Mouse (Mus musculus): Measurements from ENCODE around the gene Ipcef1. TPM values are rescaled to one million over a fixed set of nuclear protein-coding genes. Genes with fewer than 3 reads are reported as not detected.

Gene Ipcef1
- total and polyA plus RNA-seq, 2 experiments from 2014 or later: 0.11 TPM; not detected in 1

DNA sequence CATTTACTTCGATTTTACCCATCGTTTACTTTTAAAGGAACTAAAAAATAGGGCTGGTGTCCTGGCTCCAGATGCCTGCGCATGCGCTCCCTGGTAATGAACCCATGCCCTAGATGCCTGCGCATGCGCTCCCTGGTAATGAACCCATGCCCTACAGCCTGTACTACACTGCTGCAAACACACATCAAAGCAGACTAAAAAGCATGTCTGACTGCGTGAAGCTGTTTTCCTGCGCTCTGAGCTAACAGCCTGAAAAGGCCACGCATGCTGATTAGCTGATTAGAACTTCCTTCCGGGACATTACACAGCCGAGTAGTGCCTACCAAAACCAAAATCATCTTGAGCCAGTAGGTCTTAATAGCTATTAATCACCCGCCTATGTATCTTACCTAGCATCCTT is 16.7 kb downstream of the Ipcef1 start:
- DNase-seq (ENCODE audit: low spot score) (no peak), ATAC-seq (ENCODE audit: insufficient read depth, low read depth) (no peak)
- no peak for TF ChIP-seq EP300 (IDR thresholded peaks at IDR 0.05; ENCODE audit: low read depth)
- TF ChIP-seq CTCF (IDR thresholded peaks at IDR 0.05; ENCODE audit: low read depth): no peak
- Histone ChIP-seq H3K9ac (replicated peaks; ENCODE audit: low read depth, low read length) (no peak overlapping the region), H3K36me3 (replicated peaks; ENCODE audit: control insufficient read depth, insufficient read depth, low read length) (no peaks in the 10 kb centered on the region), H3K9me3 (replicated peaks; ENCODE audit: control insufficient read depth, low read length) (no peaks in the 10 kb centered on the region), H3K4me2 (ENCODE audit: low read depth, low read length) (no peak overlapping the region), H3K27me3 (ENCODE audit: control insufficient read depth, insufficient read depth, low read length) (no peaks in the 10 kb centered on the region), H3K27ac (ENCODE audit: low read depth) (no peak overlapping the region), H3K4me1 (ENCODE audit: control insufficient read depth, insufficient read depth) (no peaks in the 10 kb centered on the region), H3K4me3 (ENCODE audit: low read depth, low read length) (no peak overlapping the region)
- 71% methylated on average over 12 of the region's 12 CpGs for WGBS

DNA sequence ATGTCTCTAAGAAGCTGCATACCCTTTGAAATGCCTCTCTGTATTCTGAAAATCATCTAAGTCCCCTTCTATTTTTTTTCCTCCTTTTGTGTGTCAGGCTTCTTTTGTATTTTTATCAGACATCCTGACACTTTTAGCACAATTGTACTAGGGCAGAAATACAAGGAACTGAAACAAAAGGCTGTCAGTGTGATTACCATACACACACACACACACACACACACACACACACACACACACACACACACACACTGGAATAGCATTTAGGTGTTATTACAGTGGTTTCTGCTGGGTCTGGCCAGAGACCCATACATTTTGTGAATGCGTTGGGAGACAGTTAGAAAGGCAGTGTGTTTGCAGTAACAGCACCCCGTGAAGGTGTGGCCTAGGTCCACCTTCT is 18.8 kb downstream of the Ipcef1 start:
- DNase-seq (ENCODE audit: low spot score): no peak
- no peaks in the 10 kb centered on the region for H3K27me3 ChIP-seq (ENCODE audit: control insufficient read depth, insufficient read depth, low read length)
- no peak for ATAC-seq (ENCODE audit: insufficient read depth, low read depth)
- no peak overlapping the region for H3K27ac ChIP-seq (ENCODE audit: low read depth)
- H3K4me2 ChIP-seq (ENCODE audit: low read depth, low read length): no peak overlapping the region
- no peaks in the 10 kb centered on the region for H3K36me3 ChIP-seq (replicated peaks; ENCODE audit: control insufficient read depth, insufficient read depth, low read length)
- no peak overlapping the region for H3K9ac ChIP-seq (replicated peaks; ENCODE audit: low read depth, low read length)
- WGBS: 79% methylated on average over 2 of the region's 2 CpGs
- TF ChIP-seq CTCF (IDR thresholded peaks at IDR 0.05; ENCODE audit: low read depth) (no peak), EP300 (IDR thresholded peaks at IDR 0.05; ENCODE audit: low read depth) (no peak)
- H3K4me3 ChIP-seq (ENCODE audit: low read depth, low read length): no peak overlapping the region
- no peaks in the 10 kb centered on the region for H3K9me3 ChIP-seq (replicated peaks; ENCODE audit: control insufficient read depth, low read length)
- no peaks in the 10 kb centered on the region for H3K4me1 ChIP-seq (ENCODE audit: control insufficient read depth, insufficient read depth)

DNA sequence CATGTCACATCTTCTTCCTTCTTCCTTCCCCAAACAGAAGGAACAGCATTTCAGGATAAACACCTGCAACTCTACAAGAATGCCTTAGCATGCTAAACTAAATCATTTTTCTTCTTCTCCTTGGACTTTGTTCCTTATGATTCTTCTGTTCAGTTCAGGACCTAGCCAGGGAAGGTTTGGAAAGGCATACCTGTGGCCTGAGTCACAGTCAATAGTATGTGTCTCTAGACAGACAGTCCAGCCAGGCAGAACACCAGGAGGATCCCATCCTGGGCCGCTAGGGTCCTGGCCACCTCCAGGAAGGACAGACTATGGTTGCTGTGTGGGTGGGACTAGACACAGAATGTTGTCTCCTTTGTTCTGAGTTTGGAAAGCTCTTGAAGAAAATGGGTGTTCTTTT is 27.2 kb downstream of the Ipcef1 start:
- H3K27ac ChIP-seq (ENCODE audit: low read depth): no peak overlapping the region
- H3K36me3 ChIP-seq (replicated peaks; ENCODE audit: control insufficient read depth, insufficient read depth, low read length): no peaks in the 10 kb centered on the region
- no peaks in the 10 kb centered on the region for H3K27me3 ChIP-seq (ENCODE audit: control insufficient read depth, insufficient read depth, low read length)
- no peak overlapping the region for H3K9ac ChIP-seq (replicated peaks; ENCODE audit: low read depth, low read length)
- DNase-seq (ENCODE audit: low spot score): no peak
- no peak overlapping the region for H3K4me2 ChIP-seq (ENCODE audit: low read depth, low read length)
- ATAC-seq (ENCODE audit: insufficient read depth, low read depth): no peak
- WGBS: 62% methylated on average over 1 of the region's 1 CpGs
- H3K4me1 ChIP-seq (ENCODE audit: control insufficient read depth, insufficient read depth): no peaks in the 10 kb centered on the region
- TF ChIP-seq CTCF (IDR thresholded peaks at IDR 0.05; ENCODE audit: low read depth) (no peak), EP300 (IDR thresholded peaks at IDR 0.05; ENCODE audit: low read depth) (no peak)
- H3K4me3 ChIP-seq (ENCODE audit: low read depth, low read length): no peak overlapping the region
- H3K9me3 ChIP-seq (replicated peaks; ENCODE audit: control insufficient read depth, low read length): no peaks in the 10 kb centered on the region

DNA sequence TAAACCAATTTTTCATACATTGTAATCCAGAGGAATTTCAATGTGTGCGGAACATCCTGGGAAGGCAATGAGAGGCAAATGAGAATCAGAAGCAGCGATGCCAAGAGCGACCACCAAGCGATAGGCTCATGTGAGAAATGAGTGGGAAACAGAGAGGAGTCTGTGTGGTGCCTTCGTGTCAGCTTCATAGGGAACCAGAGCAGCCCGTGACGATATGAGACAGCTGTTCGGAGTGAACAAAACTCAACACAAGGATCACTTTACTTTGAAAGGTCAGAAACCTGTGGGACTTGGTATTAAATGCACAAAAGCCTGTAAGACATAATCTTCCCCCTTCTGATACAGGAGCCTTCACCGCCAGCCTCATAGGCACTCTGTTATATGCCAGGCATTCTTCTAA is 31.7 kb downstream of the Ipcef1 start:
- TF ChIP-seq EP300 (IDR thresholded peaks at IDR 0.05; ENCODE audit: low read depth) (no peak), CTCF (IDR thresholded peaks at IDR 0.05; ENCODE audit: low read depth) (no peak)
- Histone ChIP-seq H3K4me3 (ENCODE audit: low read depth, low read length) (no peak overlapping the region), H3K27me3 (ENCODE audit: control insufficient read depth, insufficient read depth, low read length) (no peaks in the 10 kb centered on the region), H3K36me3 (replicated peaks; ENCODE audit: control insufficient read depth, insufficient read depth, low read length) (no peaks in the 10 kb centered on the region), H3K27ac (ENCODE audit: low read depth) (no peak overlapping the region), H3K4me2 (ENCODE audit: low read depth, low read length) (no peak overlapping the region), H3K4me1 (ENCODE audit: control insufficient read depth, insufficient read depth) (no peaks in the 10 kb centered on the region), H3K9me3 (replicated peaks; ENCODE audit: control insufficient read depth, low read length) (no peaks in the 10 kb centered on the region), H3K9ac (replicated peaks; ENCODE audit: low read depth, low read length) (no peak overlapping the region)
- no peak for DNase-seq (ENCODE audit: low spot score)
- ATAC-seq (ENCODE audit: insufficient read depth, low read depth): no peak
- 79% methylated on average over 9 of the region's 9 CpGs for WGBS

DNA sequence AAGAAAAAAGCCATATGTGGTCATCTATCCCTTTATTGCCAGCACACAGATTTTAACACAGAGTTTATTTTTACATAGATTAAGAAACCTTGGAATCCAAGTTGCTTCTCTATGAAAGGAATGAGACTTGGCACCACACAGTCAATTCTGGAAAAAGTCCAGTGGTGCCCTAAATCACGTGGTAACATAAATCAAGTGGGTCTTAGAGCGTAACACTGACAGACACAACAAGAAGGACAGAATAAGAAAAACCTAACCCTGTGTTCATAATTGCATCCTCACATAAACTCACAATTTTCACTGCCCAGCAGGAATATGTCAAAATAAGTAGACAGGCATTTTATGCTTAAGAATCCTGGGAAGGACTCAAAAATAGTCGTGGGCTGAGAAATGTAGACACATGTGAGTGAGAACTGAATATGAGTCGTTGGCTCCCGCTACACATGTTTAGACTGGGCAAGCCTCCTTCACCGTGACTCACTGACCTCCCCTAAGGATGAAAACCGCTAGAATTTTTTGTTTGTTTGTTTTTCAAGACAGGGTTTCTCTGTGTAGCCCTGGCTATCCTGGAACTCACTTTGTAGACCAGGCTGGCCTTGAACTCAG is 32.4 kb downstream of the Ipcef1 start:
- Histone ChIP-seq H3K27me3 (ENCODE audit: control insufficient read depth, insufficient read depth, low read length) (no peaks in the 10 kb centered on the region), H3K4me3 (ENCODE audit: low read depth, low read length) (no peak overlapping the region), H3K4me2 (ENCODE audit: low read depth, low read length) (no peak overlapping the region), H3K9ac (replicated peaks; ENCODE audit: low read depth, low read length) (no peak overlapping the region), H3K4me1 (ENCODE audit: control insufficient read depth, insufficient read depth) (no peaks in the 10 kb centered on the region), H3K36me3 (replicated peaks; ENCODE audit: control insufficient read depth, insufficient read depth, low read length) (no peaks in the 10 kb centered on the region), H3K27ac (ENCODE audit: low read depth) (no peak overlapping the region), H3K9me3 (replicated peaks; ENCODE audit: control insufficient read depth, low read length) (no peaks in the 10 kb centered on the region)
- ATAC-seq (ENCODE audit: insufficient read depth, low read depth): no peak
- WGBS: 56% methylated on average over 7 of the region's 7 CpGs
- TF ChIP-seq EP300 (IDR thresholded peaks at IDR 0.05; ENCODE audit: low read depth) (no peak), CTCF (IDR thresholded peaks at IDR 0.05; ENCODE audit: low read depth) (no peak)
- DNase-seq (ENCODE audit: low spot score): no peak

DNA sequence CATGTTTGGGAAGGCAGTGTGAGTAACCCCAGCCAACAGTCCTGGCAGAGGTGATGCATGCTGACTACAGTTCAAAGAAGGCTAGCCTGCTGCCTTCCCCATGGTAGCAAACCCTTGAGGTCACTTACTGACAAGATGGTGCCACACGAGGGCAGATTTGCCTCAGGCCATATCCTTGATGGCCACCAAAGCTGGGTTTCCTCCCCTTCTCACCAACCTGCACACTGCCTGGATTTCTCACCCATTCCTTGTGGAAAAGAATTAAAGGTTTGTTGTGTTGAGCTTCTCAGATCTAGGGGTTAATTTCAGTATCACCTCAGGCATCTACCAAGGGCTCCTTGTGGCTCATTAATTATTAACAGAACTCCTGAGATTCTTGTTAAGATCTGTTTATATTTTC is 37.1 kb downstream of the Ipcef1 start:
- no peak for TF ChIP-seq CTCF (IDR thresholded peaks at IDR 0.05; ENCODE audit: low read depth)
- TF ChIP-seq EP300 (IDR thresholded peaks at IDR 0.05; ENCODE audit: low read depth): no peak
- Histone ChIP-seq H3K27ac (ENCODE audit: low read depth) (no peak overlapping the region), H3K4me2 (ENCODE audit: low read depth, low read length) (no peak overlapping the region), H3K4me1 (ENCODE audit: control insufficient read depth, insufficient read depth) (no peaks in the 10 kb centered on the region), H3K9ac (replicated peaks; ENCODE audit: low read depth, low read length) (no peak overlapping the region), H3K36me3 (replicated peaks; ENCODE audit: control insufficient read depth, insufficient read depth, low read length) (no peaks in the 10 kb centered on the region), H3K4me3 (ENCODE audit: low read depth, low read length) (no peak overlapping the region), H3K9me3 (replicated peaks; ENCODE audit: control insufficient read depth, low read length) (no peaks in the 10 kb centered on the region), H3K27me3 (ENCODE audit: control insufficient read depth, insufficient read depth, low read length) (no peaks in the 10 kb centered on the region)
- ATAC-seq (ENCODE audit: insufficient read depth, low read depth) (no peak), DNase-seq (ENCODE audit: low spot score) (no peak)
- WGBS: 29% methylated on average over 1 of the region's 1 CpGs
